Mouse (Mus musculus): Measurements from ENCODE around the gene Pidd1. TPM values are rescaled to one million over a fixed set of nuclear protein-coding genes. Genes with fewer than 3 reads are reported as not detected.

Pidd1 gene
- polyA plus RNA-seq, 1 experiment, result 1.9 TPM

DNA sequence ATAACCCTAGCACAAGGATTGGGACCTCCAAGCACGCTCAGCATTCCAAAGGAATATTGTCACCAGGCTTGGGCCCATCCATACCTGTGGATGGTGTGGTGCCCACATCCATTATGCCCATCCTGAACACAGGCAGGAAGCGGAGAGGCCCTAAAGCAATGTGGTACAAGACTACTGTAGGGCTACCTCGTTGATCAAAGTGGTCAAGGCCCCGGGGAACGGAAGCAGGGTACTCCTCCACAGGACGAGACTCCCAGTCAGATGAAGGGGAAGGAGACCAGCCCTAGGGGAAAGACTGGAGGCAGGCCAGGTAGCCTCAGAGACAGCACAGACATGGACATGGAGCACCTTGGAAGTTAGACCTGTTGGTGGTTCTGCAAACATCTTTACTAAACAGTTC is 28.9 kb upstream of the Pidd1 start:
- H3K27me3 ChIP-seq (ENCODE audit: control insufficient read depth, insufficient read depth, insufficient read length), result no peaks in the 10 kb centered on the region

DNA sequence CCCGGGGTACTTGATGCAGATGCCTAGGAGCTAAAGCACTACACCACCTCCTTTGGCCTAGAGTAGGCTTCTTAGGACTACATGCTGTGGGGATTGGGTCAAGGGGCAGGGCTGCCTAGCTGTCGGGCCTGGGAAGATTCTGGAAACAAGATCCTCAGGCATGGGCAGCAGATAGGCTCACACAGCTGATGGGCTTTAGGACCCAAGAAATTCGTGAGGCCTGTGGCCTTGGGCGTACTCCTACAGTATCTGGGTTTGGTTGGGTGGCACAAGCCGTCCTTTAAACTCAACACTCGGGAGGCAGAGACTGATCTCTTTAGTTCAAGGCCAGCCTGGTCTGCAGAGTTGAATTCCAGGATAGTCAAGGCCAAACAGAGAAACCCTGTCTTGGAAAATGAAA is 28.4 kb upstream of the Pidd1 start:
- no peak overlapping the region for H3K4me2 ChIP-seq (ENCODE audit: low read depth)
- peaks cover 19% of the 10 kb centered on the region for H3K36me3 ChIP-seq (ENCODE audit: control insufficient read depth, insufficient read depth)
- no peak overlapping the region for H3ac ChIP-seq (ENCODE audit: control insufficient read depth, insufficient read length)
- H3K4me3 ChIP-seq, result no peak overlapping the region
- H3K79me2 ChIP-seq (ENCODE audit: control insufficient read depth, insufficient read depth), result peaks cover 55% of the 10 kb centered on the region
- H3K27me3 ChIP-seq (ENCODE audit: control insufficient read depth, insufficient read depth, insufficient read length), result no peaks in the 10 kb centered on the region
- TF ChIP-seq POLR2AphosphoS2 (IDR thresholded peaks at IDR 0.05; ENCODE audit: insufficient read length, low read depth), result peak; percentile 42
- TF ChIP-seq MYOD1 (IDR thresholded peaks at IDR 0.05; ENCODE audit: control insufficient read depth in 1 of 3, insufficient read length in 2 of 3, low read depth in 2 of 3), result no peak

More for the DNA sequence above, 28.9 kb upstream of the Pidd1 start:
- TF ChIP-seq SRF (IDR thresholded peaks at IDR 0.05; ENCODE audit: control insufficient read depth, insufficient read length, low read depth) (no peak), POLR2A (IDR thresholded peaks at IDR 0.05; ENCODE audit: insufficient read length, low read depth) (peak; percentile 10), TCF3 (IDR thresholded peaks at IDR 0.05; ENCODE audit: insufficient read length, low read depth) (no peak), POLR2AphosphoS2 (IDR thresholded peaks at IDR 0.05; ENCODE audit: insufficient read length, low read depth) (peak; percentile 71)
- no peak overlapping the region for H3ac ChIP-seq (ENCODE audit: control insufficient read depth, insufficient read length)
- H3K4me2 ChIP-seq (ENCODE audit: low read depth), result no peak overlapping the region
- peaks cover 61% of the 10 kb centered on the region for H3K79me2 ChIP-seq (ENCODE audit: control insufficient read depth, insufficient read depth)
- H3K4me3 ChIP-seq, result no peak overlapping the region
- H3K36me3 ChIP-seq (ENCODE audit: control insufficient read depth, insufficient read depth), result peaks cover 19% of the 10 kb centered on the region

DNA sequence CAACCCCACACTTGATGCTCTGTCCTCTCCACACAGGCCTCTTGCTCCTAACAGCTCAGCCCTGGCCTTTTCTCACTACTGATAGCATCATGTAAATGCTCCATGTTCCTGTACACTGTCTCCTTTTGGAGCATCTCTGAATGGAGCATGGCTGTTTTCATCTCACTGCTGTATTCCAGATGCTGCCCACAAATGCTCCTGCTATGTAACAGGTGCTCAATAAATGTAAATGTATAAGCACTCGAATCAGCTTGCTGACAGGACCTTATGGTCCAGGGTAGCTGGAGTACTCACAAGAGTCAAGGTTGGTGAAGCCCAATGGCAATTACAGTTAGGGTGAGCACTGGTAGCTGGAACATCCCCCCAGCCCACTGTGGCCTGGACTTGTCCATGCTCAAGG is 27.4 kb upstream of the Pidd1 start:
- H3K79me2 ChIP-seq (ENCODE audit: control insufficient read depth, insufficient read depth), result peaks cover 52% of the 10 kb centered on the region
- no peak overlapping the region for H3ac ChIP-seq (ENCODE audit: control insufficient read depth, insufficient read length)
- H3K36me3 ChIP-seq (ENCODE audit: control insufficient read depth, insufficient read depth), result peaks cover 19% of the 10 kb centered on the region
- H3K4me2 ChIP-seq (ENCODE audit: low read depth), result no peak overlapping the region
- no peaks in the 10 kb centered on the region for H3K27me3 ChIP-seq (ENCODE audit: control insufficient read depth, insufficient read depth, insufficient read length)
- H3K4me3 ChIP-seq, result no peak overlapping the region
- TF ChIP-seq CEBPB (IDR thresholded peaks at IDR 0.05; ENCODE audit: insufficient read depth, poor library complexity, severe bottlenecking), result no peak
- TF ChIP-seq POLR2AphosphoS2 (IDR thresholded peaks at IDR 0.05; ENCODE audit: insufficient read length, low read depth), result peak; percentile 61
- no peak for TF ChIP-seq TCF12 (IDR thresholded peaks at IDR 0.05; ENCODE audit: insufficient read depth, poor library complexity, severe bottlenecking)

DNA sequence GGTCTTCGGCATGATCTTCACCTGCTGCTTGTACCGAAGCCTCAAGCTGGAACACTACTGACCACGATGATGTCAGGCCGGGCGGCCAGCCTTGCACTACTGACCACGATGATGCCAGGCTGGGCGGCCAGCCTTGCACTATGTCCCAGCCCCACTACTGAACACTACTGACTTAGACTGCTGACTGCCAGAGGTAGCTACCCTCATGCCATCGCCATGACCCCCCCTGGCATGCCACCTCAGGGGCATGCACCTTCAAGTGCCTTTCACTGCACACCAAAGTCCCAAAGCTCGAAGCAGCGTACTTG is 26.8 kb upstream of the Pidd1 start:
- no peaks in the 10 kb centered on the region for H3K27me3 ChIP-seq (ENCODE audit: control insufficient read depth, insufficient read depth, insufficient read length)
- peaks cover 19% of the 10 kb centered on the region for H3K36me3 ChIP-seq (ENCODE audit: control insufficient read depth, insufficient read depth)
- H3K4me2 ChIP-seq (ENCODE audit: low read depth), result no peak overlapping the region
- peak; percentile 12 for TF ChIP-seq POLR2A (IDR thresholded peaks at IDR 0.05; ENCODE audit: insufficient read length, low read depth)
- no peak for TF ChIP-seq E2F4 (IDR thresholded peaks at IDR 0.05; ENCODE audit: insufficient read depth)
- no peak for TF ChIP-seq MAX (IDR thresholded peaks at IDR 0.05; ENCODE audit: low read depth)
- TF ChIP-seq POLR2AphosphoS2 (IDR thresholded peaks at IDR 0.05; ENCODE audit: insufficient read length, low read depth), result peak; percentile 66
- TF ChIP-seq USF1 (IDR thresholded peaks at IDR 0.05; ENCODE audit: low read depth), result no peak
- no peak for TF ChIP-seq CEBPB (IDR thresholded peaks at IDR 0.05; ENCODE audit: insufficient read depth, poor library complexity, severe bottlenecking)
- TF ChIP-seq SRF (IDR thresholded peaks at IDR 0.05; ENCODE audit: control insufficient read depth, insufficient read length, low read depth), result no peak
- TF ChIP-seq MYOD1 (IDR thresholded peaks at IDR 0.05; ENCODE audit: control insufficient read depth in 1 of 3, insufficient read length in 2 of 3, low read depth in 2 of 3), result no peak
- no peak for TF ChIP-seq TCF3 (IDR thresholded peaks at IDR 0.05; ENCODE audit: insufficient read length, low read depth)
- H3K79me2 ChIP-seq (ENCODE audit: control insufficient read depth, insufficient read depth), result peaks cover 52% of the 10 kb centered on the region
- no peak overlapping the region for H3ac ChIP-seq (ENCODE audit: control insufficient read depth, insufficient read length)
- H3K4me3 ChIP-seq, result no peak overlapping the region

DNA sequence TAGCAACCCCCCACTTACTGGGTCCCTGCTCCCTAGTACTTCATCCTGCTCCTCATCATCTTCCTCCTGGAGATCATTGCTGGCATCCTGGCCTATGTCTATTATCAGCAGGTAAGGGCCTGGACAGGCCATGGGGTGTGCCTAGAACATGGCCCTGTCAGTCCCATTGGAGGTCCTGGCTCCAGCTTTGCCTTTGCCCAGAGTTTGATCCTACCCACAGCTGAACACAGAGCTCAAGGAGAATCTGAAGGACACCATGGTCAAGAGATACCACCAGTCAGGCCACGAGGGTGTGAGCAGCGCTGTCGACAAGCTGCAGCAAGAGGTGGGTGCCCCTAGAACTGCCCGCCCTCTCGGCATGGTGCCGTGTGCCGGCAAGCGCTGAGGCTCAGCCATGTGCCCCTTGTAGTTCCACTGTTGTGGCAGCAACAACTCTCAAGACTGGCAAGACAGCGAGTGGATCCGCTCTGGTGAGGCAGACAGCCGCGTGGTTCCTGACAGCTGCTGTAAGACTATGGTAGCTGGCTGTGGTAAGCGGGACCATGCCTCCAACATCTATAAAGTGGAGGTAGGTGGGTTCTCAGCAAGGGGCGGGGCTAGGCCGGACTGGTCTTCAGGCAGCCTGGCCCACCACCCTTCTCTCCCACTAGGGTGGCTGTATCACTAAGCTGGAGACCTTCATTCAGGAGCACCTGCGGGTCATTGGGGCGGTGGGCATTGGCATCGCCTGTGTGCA is 26.2 kb upstream of the Pidd1 start:
- H3K4me2 ChIP-seq (ENCODE audit: low read depth), result peak overlapping the region; percentile 96
- peaks cover 52% of the 10 kb centered on the region for H3K79me2 ChIP-seq (ENCODE audit: control insufficient read depth, insufficient read depth)
- no peaks in the 10 kb centered on the region for H3K27me3 ChIP-seq (ENCODE audit: control insufficient read depth, insufficient read depth, insufficient read length)
- H3K4me3 ChIP-seq, result peak overlapping the region; percentile 84
- peak overlapping the region; percentile 0 for H3ac ChIP-seq (ENCODE audit: control insufficient read depth, insufficient read length)
- peaks cover 19% of the 10 kb centered on the region for H3K36me3 ChIP-seq (ENCODE audit: control insufficient read depth, insufficient read depth)
- TF ChIP-seq MYOG (IDR thresholded peaks at IDR 0.05; ENCODE audit: control insufficient read depth in 1 of 3, insufficient read depth in 1 of 3, insufficient read length in 2 of 3, low read depth in 2 of 3), result no peak
- TF ChIP-seq POLR2AphosphoS2 (IDR thresholded peaks at IDR 0.05; ENCODE audit: insufficient read length, low read depth), result peak; percentile 72

DNA sequence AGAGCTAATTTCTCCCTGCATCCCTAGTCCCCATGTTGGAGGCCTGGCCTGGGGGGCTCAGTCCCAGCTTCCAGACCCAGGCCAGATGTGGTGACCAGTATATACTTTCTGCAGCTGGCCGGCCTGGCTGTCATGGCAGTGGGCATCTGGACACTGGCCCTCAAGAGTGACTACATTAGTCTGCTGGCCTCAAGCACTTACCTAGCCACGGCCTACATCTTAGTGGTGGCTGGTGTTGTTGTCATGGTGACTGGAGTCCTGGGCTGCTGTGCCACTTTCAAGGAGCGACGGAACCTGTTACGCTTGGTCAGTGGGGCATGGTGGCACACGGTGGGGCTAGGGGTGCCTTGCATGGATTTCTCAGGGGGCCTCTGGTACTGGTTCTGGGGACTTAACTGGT is 25.5 kb upstream of the Pidd1 start:
- peak overlapping the region; percentile 96 for H3K4me2 ChIP-seq (ENCODE audit: low read depth)
- no peaks in the 10 kb centered on the region for H3K27me3 ChIP-seq (ENCODE audit: control insufficient read depth, insufficient read depth, insufficient read length)
- H3K36me3 ChIP-seq (ENCODE audit: control insufficient read depth, insufficient read depth), result peaks cover 19% of the 10 kb centered on the region
- H3ac ChIP-seq (ENCODE audit: control insufficient read depth, insufficient read length), result peak overlapping the region; percentile 0
- peaks cover 47% of the 10 kb centered on the region for H3K79me2 ChIP-seq (ENCODE audit: control insufficient read depth, insufficient read depth)
- TF ChIP-seq TCF3 (IDR thresholded peaks at IDR 0.05; ENCODE audit: insufficient read length, low read depth) (no peak), E2F4 (IDR thresholded peaks at IDR 0.05; ENCODE audit: insufficient read depth) (no peak), SRF (IDR thresholded peaks at IDR 0.05; ENCODE audit: control insufficient read depth, insufficient read length, low read depth) (no peak), POLR2A (IDR thresholded peaks at IDR 0.05; ENCODE audit: insufficient read length, low read depth) (no peak), CEBPB (IDR thresholded peaks at IDR 0.05; ENCODE audit: insufficient read depth, poor library complexity, severe bottlenecking) (no peak), MAX (IDR thresholded peaks at IDR 0.05; ENCODE audit: low read depth) (no peak), MYOD1 (IDR thresholded peaks at IDR 0.05; ENCODE audit: control insufficient read depth in 1 of 3, insufficient read length in 2 of 3, low read depth in 2 of 3) (no peak), POLR2AphosphoS2 (IDR thresholded peaks at IDR 0.05; ENCODE audit: insufficient read length, low read depth) (no peak), MYOG (IDR thresholded peaks at IDR 0.05; ENCODE audit: control insufficient read depth in 1 of 3, insufficient read depth in 1 of 3, insufficient read length in 2 of 3, low read depth in 2 of 3) (no peak), TCF12 (IDR thresholded peaks at IDR 0.05; ENCODE audit: insufficient read depth, poor library complexity, severe bottlenecking) (no peak), REST (IDR thresholded peaks at IDR 0.05; ENCODE audit: insufficient read depth, insufficient read length) (no peak), USF1 (IDR thresholded peaks at IDR 0.05; ENCODE audit: low read depth) (no peak)
- peak overlapping the region; percentile 84 for H3K4me3 ChIP-seq
